Mouse (Mus musculus): ENCODE results near the gene Actr1a. TPM values are rescaled to one million over a fixed set of nuclear protein-coding genes. Genes with fewer than 3 reads are reported as not detected.

Gene Actr1a
- total RNA-seq, 2 experiments from 2014 or later, result 175 to 195 TPM

GRCm38 (mm10) chr19:46404030-46404429, 8.5 kb upstream of the Actr1a start:
- intact Hi-C loops (cut with DNase I), result no loop called here
- no peak for DNase-seq (ENCODE audit: low spot score in 2 of 2)

- intact Hi-C loops (cut with DNase I), result no loop called here
Measured at GRCm38 (mm10) chr19:46400558-46400957, 5.0 kb upstream of the Actr1a start.

GRCm38 (mm10) chr19:46399886-46400285, 4.3 kb upstream of the Actr1a start:
- DNase-seq (ENCODE audit: low spot score in 2 of 2), result no peak
- intact Hi-C loops (cut with DNase I), result loop anchor here (5.0 kb wide), 1 partner anchor 127 kb away; no protein-coding TSS in a partner anchor

More at GRCm38 (mm10) chr19:46400558-46400957, 5.0 kb upstream of the Actr1a start:
- DNase-seq (ENCODE audit: low spot score in 2 of 2), result no peak

- no peak for DNase-seq (ENCODE audit: low spot score in 2 of 2)
- intact Hi-C loops (cut with DNase I), result loop anchor here (5.0 kb wide), 1 partner anchor 128 kb away; no protein-coding TSS in a partner anchor
Measured at GRCm38 (mm10) chr19:46399372-46399771, 3.8 kb upstream of the Actr1a start.

GRCm38 (mm10) chr19:46398401-46398800, 2.9 kb upstream of the Actr1a start:
- intact Hi-C loops (cut with DNase I), result loop anchor here (5.0 kb wide), 1 partner anchor 129 kb away; no protein-coding TSS in a partner anchor
- DNase-seq (ENCODE audit: low spot score in 2 of 2), result no peak

- no peak for DNase-seq (ENCODE audit: low spot score in 2 of 2)
- intact Hi-C loops (cut with DNase I), result loop anchor here (2.0 to 5.0 kb wide), 2 partner anchors 103 to 130 kb away; partner anchors contain the start of gene Trim8
Measured at GRCm38 (mm10) chr19:46397436-46398001, 2.0 kb upstream of the Actr1a start.

GRCm38 (mm10) chr19:46396686-46397435, 1.3 kb upstream of the Actr1a start, which contains the start of gene Sufu:
Gene Sufu (plus strand): TSS chr19:46396896.
- intact Hi-C loops (cut with DNase I), result loop anchor here (1.0 to 5.0 kb wide), 3 partner anchors 47 to 130 kb away; partner anchors contain the start of gene Trim8
- DNase-seq (ENCODE audit: low spot score in 2 of 2), result peak; percentile 97 to 98

- intact Hi-C loops (cut with DNase I), result loop anchor here (1.0 to 5.0 kb wide), 3 partner anchors 48 to 131 kb away; partner anchors contain the start of gene Trim8
- DNase-seq (ENCODE audit: low spot score in 2 of 2), result no peak
Measured at GRCm38 (mm10) chr19:46396109-46396508, 561 bp upstream of the Actr1a start.

GRCm38 (mm10) chr19:46394712-46395108, 838 bp downstream of the Actr1a start:
- no peak for DNase-seq (ENCODE audit: low spot score in 2 of 2)
- intact Hi-C loops (cut with DNase I), result loop anchor here (5.0 kb wide), 1 partner anchor 133 kb away; no protein-coding TSS in a partner anchor

GRCm38 (mm10) chr19:46392018-46392417, 3.5 kb downstream of the Actr1a start:
- intact Hi-C loops (cut with DNase I), result no loop called here
- no peak for DNase-seq (ENCODE audit: low spot score in 2 of 2)

- DNase-seq (ENCODE audit: low spot score in 2 of 2), result no peak
- intact Hi-C loops (cut with DNase I), result no loop called here
Measured at GRCm38 (mm10) chr19:46389872-46390271, 5.7 kb downstream of the Actr1a start.

GRCm38 (mm10) chr19:46382275-46382674, 13.3 kb downstream of the Actr1a start:
- intact Hi-C loops (cut with DNase I), result no loop called here
- DNase-seq (ENCODE audit: low spot score in 2 of 2), result no peak

GRCm38 (mm10) chr19:46375891-46376290, 19.7 kb downstream of the Actr1a start:
- intact Hi-C loops (cut with DNase I), result no loop called here
- DNase-seq (ENCODE audit: low spot score in 2 of 2), result no peak

GRCm38 (mm10) chr19:46375489-46375888, 20.1 kb downstream of the Actr1a start:
- peak in 1 of 2 experiments; percentile 20 for DNase-seq (ENCODE audit: low spot score in 2 of 2)
- intact Hi-C loops (cut with DNase I), result no loop called here

GRCm38 (mm10) chr19:46374477-46375088, 21.0 kb downstream of the Actr1a start:
- intact Hi-C loops (cut with DNase I), result no loop called here
- DNase-seq (ENCODE audit: low spot score in 2 of 2), result no peak

- DNase-seq (ENCODE audit: low spot score in 2 of 2), result peak in 1 of 2 experiments; percentile 54
- intact Hi-C loops (cut with DNase I), result no loop called here
Measured at GRCm38 (mm10) chr19:46369204-46369603, 26.3 kb downstream of the Actr1a start.

GRCm38 (mm10) chr19:46367798-46368590, 27.6 kb downstream of the Actr1a start:
- intact Hi-C loops (cut with DNase I), result no loop called here
- peak; percentile 57 to 80 for DNase-seq (ENCODE audit: low spot score in 2 of 2)

GRCm38 (mm10) chr19:46363294-46364009, 32.1 kb downstream of the Actr1a start:
- intact Hi-C loops (cut with DNase I), result no loop called here
- no peak for DNase-seq (ENCODE audit: low spot score in 2 of 2)

GRCm38 (mm10) chr19:46362104-46362503, 33.4 kb downstream of the Actr1a start:
- intact Hi-C loops (cut with DNase I), result no loop called here
- no peak for DNase-seq (ENCODE audit: low spot score in 2 of 2)
